Mouse (Mus musculus) stomach, postnatal 0 days (tissue): Measurements from ENCODE around the gene Sema3c.

Experiments
- CTCF ChIP-seq: IDR thresholded peaks from 2 replicates; pipeline ENCODE4 v1.5.1; 2016; ENCODE audit warnings: antibody characterized with exemption, low read depth, mild to moderate bottlenecking, moderate library complexity
- EP300 ChIP-seq: optimal IDR thresholded peaks from 2 replicates; pipeline ENCODE3; 2016; ENCODE audit warnings: antibody characterized with exemption

DNA sequence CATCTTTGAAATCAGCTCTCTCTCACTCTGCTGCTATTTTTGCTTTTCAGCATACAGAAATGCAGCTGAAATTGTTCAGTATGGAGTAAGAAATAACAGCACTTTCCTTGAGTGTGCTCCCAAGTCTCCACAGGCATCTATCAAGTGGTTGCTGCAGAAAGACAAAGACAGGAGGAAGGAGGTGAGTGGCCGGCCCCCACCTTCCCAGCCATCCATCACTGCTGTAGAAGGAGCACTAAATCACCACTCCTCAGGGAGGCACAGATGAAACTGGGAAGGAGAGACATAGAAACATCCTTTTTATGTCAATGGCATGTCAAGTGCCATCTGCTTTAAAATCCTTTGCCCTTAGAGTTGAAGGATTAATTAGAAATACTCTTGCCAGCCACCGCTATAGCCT lies 149.9 kb downstream of the Sema3c start:
- TF ChIP-seq EP300 (no peak), CTCF (no peak)
